Mouse (Mus musculus): ENCODE data around the gene Lrrc8a.

Gene Lrrc8a

DNA sequence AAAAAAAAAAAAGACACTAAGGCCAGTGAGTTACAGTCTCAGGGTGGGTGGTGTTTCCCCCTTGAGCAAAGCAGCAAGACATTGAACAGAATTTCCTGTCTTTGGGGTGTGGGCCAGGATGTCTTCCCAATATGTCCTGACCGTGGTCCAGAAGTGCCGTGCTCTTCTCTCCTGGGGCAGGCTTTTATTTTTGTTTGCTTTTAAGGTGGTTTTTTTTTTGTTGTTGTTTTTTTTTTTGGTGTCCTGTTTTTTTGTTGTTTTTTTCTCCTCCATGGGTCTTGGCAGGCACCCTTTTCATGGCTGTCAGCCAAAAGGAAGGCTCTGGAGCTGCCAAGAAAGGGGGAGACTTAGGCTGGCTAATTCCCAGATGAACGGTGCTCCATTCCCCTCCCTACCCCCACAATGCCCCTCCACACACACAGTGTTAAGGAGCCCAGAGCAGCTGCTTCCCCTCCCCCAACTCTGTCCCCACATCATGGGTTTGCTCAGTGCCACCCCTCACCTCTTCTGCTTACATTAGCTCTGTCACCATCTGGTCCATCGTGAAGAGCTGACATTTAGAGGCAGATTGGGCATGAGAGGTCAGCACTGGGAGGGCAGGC, 25.4 kb downstream of the Lrrc8a start:
- DNase-seq: peak; percentile 81

- DNase-seq: no peak
Measured at GRCm38 (mm10) chr2:30263811-30264210, 26.3 kb downstream of the Lrrc8a start.

DNA sequence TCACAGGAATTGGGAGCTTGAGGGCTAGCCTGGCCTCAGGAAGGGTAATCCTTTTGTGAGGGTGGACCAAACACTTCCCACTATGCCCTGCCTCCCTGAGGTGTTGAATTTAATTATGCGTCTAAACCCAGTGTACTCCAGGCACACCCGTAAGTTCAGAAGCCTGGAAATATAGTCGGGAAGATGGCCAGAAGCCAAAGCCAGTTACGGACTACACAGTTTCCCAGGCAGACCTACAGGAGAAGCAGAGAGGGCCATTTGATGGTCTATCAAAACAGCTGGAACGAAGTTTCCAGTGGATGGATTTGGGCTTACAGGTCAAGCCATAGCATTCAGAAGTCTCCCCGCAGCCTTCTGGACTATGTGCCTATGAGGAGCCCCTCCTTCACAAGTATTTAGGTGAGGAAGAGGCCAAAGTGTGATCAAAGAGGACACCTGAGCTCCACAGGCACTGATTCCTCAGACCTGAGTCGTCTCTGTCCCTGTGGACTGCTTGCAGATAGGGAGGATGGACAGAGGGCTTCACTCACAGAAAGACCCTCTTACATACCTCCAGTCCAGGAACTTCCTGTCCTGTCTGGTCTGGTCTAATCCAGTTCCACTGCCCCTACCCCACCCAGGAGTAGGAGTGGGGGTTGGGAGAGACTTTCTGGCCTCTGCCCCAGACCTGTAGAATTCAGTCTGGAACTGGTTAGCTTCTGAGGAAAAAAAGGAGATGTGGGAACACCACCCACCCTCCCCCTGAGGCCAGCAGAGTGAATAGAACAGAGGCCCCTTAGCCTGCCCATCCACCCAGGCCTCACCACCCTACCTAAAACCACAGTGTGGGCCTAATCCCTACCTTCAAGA, 27.4 kb downstream of the Lrrc8a start:
- no peak for DNase-seq

DNA sequence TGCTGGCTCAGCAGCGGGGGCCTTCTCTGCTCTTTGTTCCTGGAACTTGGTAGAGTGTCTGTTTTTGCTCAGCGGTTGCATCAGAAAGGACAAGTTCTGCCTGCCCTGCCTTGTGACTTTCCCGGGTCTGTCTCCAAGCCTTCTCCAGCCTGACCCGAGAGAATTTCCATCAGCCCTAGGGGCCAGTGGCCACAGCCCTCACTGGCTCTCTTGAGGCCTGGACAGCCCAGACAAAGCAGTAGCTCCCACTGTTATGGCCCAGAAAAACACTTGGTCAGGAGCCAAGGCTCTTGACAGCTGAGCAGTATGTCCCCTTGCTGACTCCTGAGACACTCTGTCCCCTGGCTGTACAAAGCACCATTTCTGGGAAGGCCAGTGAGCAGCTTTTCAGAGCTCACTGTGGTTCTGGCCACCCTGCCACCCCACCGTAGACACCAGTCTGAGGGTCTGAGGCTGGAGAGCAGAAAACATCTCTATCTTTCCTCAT, 28.3 kb downstream of the Lrrc8a start, which contains the start of gene Phyhd1:
Phyhd1 (plus strand) TSS at position 437 of the 487 bp plus-strand sequence.
- DNase-seq: peak; percentile 85

DNA sequence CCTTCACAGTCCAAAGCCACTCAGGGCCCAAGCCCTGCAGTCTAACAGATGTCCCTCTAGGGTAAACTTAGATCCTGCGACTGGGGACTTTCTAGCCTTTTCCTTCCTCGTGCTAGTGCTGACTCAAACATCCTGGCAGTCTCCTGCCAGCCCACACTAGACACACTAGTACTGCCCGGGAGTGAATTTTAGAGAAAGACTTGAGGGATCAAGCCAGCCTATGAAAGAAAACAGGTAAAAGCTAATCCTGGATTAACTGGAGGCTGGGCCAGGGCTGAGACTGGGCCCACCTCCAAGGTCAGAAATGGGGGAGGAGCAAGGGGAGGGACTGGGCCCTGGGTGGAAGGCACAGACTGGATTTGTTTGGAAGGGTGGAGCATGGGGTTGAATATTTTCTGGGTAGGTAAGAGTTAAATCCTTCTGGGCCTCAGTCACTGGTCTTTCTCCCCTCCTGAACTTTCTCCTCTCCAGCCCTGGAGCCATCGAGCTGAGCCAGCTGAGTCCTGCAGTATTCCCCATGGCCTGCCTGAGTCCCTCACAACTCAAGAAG, 29.0 kb downstream of the Lrrc8a start:
- no peak for DNase-seq

- no peak for DNase-seq
Measured at GRCm38 (mm10) chr2:30267466-30267865, 30.0 kb downstream of the Lrrc8a start.

- no peak for DNase-seq
Measured at GRCm38 (mm10) chr2:30268371-30268770, 30.9 kb downstream of the Lrrc8a start.

- DNase-seq: peak; percentile 35
Measured at GRCm38 (mm10) chr2:30269241-30269990, 31.9 kb downstream of the Lrrc8a start.

GRCm38 (mm10) chr2:30270134-30270533, 32.6 kb downstream of the Lrrc8a start:
- peak; percentile 87 for DNase-seq

DNA sequence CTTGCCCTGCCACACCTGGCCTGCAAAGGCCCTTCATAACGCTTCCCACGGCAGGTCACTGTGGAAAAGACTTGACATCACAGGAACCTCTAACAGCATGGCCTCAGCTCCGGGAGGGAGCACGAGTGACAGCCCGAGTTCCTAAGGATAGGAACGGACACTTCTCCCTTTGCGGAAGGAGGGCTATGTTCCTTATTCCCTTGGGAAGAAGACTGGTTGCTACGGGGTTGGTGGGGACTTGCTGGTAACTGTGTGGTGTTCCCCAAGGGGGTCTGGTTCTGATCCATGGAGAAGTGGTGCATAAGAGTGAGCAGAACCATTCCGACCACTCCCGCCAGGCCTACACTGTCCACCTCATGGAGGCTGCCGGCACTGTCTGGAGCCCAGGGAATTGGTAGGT, 43.2 kb downstream of the Lrrc8a start, which contains the start of gene Gm28038:
Gm28038 (plus strand) TSS at position 301 of the 400 bp plus-strand sequence.
- DNase-seq: no peak

- no peak for DNase-seq
Measured at GRCm38 (mm10) chr2:30281651-30282050, 44.1 kb downstream of the Lrrc8a start.

GRCm38 (mm10) chr2:30283193-30283592, 45.7 kb downstream of the Lrrc8a start:
- DNase-seq: no peak

- DNase-seq: no peak
Measured at GRCm38 (mm10) chr2:30285004-30285403, 47.5 kb downstream of the Lrrc8a start.

DNA sequence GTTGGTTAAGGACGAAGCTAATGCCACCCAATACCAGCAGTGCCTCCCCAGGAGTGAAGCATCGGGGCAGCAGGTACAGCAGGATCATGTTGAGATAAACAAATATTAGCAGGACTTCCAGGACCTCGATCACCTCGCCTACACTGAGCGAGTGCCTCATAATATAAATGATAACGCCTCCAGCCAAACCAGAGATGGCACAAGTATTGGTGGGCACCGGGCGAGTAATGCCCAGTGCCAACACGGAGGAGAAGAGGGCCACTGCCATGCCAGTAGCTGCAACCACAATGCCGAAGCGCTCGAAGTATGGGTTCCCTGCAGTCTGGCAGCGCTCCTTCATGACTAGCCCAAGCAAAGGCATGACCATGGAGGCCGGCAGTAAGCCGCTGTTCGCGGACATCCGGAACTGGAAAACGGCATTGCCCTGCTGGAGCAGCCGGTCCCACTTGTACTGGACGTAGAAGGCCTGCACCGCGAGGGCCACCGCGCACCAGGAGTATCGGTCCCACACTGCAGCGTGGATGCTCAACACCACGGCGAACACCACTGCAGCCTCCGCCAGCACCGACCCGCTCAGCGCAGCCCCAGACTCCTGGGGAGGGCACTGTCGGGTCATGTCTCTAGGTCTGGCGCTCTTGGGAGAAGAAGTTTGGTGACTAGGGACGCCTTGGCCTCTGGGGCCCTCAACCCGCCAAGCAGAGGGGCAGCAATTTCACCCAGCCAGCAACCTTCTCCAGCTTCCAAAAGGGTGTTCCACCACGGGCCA, 48.1 kb downstream of the Lrrc8a start:
- DNase-seq: peak; percentile 43

- peak; percentile 93 for DNase-seq
Measured at GRCm38 (mm10) chr2:30286192-30287026, 48.9 kb downstream of the Lrrc8a start, which contains the start of the genes Dolk and Nup188. Dolk (minus strand) TSS chr2:30286334. Nup188 (plus strand) TSS chr2:30286397.

DNA sequence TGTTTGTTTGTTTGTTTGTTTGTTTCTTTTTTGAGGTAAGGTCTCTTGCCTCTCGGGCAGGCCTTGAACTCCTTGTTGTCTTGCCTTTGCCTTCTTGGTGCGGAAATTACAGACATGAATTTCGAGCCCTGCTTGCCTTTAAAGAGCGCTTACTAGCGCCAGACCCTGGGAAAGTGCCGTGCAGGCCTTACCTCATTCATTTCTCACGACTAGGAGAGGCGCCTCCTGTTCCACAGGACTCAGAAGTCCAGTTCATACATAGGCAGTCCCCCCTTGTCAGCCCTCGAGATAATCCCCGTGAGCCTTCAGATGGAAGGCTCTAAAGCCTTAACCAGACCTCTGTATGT, 49.5 kb downstream of the Lrrc8a start:
- DNase-seq: peak; percentile 23

DNA sequence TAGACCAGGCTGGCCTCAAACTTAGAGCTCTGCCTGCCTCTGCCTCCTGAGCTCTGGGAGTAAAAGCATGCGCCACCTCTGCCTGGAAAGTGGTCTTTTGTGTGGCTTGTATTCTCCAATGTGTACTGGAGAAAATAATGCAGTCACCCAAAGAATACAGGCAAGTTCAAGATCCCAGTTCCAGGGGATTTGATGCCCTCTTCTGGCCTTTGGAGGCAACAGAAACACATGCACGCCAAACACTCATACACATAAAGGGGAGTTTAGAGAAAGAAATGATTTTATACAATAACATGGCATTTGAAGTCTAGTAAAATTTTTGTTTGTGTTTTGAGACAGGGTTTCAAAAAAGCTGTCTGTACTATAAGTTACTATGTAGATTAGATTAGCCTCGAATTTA, 62.0 kb downstream of the Lrrc8a start:
- DNase-seq: no peak

- DNase-seq: no peak
Measured at GRCm38 (mm10) chr2:30299966-30300365, 62.5 kb downstream of the Lrrc8a start.

GRCm38 (mm10) chr2:30306087-30306486, 68.6 kb downstream of the Lrrc8a start:
- DNase-seq: no peak

DNA sequence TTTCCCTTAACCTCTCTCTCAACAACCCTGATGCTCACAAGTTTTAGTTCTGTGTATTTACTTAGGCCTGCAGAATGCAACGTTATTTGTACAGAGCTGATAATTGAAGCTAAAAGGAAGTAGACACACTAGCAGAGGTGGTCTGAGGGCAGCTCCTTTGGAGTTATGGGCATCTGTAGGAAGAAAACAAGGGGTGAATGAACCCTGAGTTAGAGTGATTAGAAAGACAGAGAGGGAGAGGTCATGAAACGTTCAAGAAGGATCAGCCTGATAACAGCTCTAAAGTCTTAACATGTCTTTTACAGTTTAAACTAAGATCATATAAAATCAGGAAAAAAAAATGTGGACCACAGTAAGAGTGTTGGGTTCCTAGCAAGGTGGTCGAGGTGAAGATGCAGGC, 71.8 kb downstream of the Lrrc8a start:
- no peak for DNase-seq

- DNase-seq: no peak
Measured at GRCm38 (mm10) chr2:30311481-30311880, 74.0 kb downstream of the Lrrc8a start.

Data from cerebellum, adult 9-11 months (tissue).